Mouse (Mus musculus) G1E (cell line): ENCODE measurements around the gene Creld1. TPM values are rescaled to one million over a fixed set of nuclear protein-coding genes. Genes with fewer than 3 reads are reported as not detected.

ENCODE experiments used
- ATAC-seq: 2 replicates; pipeline ENCODE4 v1.8.0; 2016; ENCODE audit warnings: mild to moderate bottlenecking; ENCODE audit not compliant: insufficient number of reproducible peaks, poor library complexity, low FRiP score, severe bottlenecking; ENCODE audit errors: extremely low read depth
- DNase-seq: peaks from one replicate; pipeline ENCODE4 v3.0.0; 2012; ENCODE audit warnings: low spot score
- H3K27me3 ChIP-seq: 2 replicates; pipeline ENCODE4 v1.6.1; 2012; ENCODE audit warnings: mild to moderate bottlenecking, low read length, inconsistent platforms; ENCODE audit not compliant: insufficient read depth
- H3K36me3 ChIP-seq: replicated peaks from 2 replicates; pipeline ENCODE3; 2012; ENCODE audit warnings: mild to moderate bottlenecking, inconsistent platforms
- H3K4me1 ChIP-seq: 2 replicates; pipeline ENCODE4 v1.6.1; 2012; ENCODE audit warnings: low read depth, low read length, inconsistent platforms, mixed read lengths; ENCODE audit not compliant: insufficient read depth
- H3K4me3 ChIP-seq: 2 replicates; pipeline ENCODE4 v1.5.1; 2012; ENCODE audit warnings: low read depth, mild to moderate bottlenecking, inconsistent platforms, low read length, moderate library complexity, mixed read lengths
- H3K9me3 ChIP-seq: replicated peaks from 2 replicates; pipeline ENCODE4 v1.6.1; 2012; ENCODE audit warnings: inconsistent platforms
- CTCF ChIP-seq: IDR thresholded peaks from 2 replicates; pipeline ENCODE4 v1.5.1; 2012; ENCODE audit warnings: low read depth, low read length, inconsistent platforms, mixed read lengths
- GATA1 ChIP-seq: IDR thresholded peaks from 2 replicates; pipeline ENCODE4 v1.6.1; 2012; ENCODE audit warnings: borderline replicate concordance, low read length, inconsistent platforms, mixed read lengths
- GATA2 ChIP-seq: IDR thresholded peaks from 2 replicates; pipeline ENCODE4 v1.6.1; 2012; ENCODE audit warnings: low read depth, low read length, inconsistent platforms, borderline replicate concordance
- POLR2AphosphoS5 ChIP-seq: IDR thresholded peaks from 2 replicates; pipeline ENCODE4 v1.6.1; 2012; ENCODE audit warnings: low read depth, low read length, inconsistent platforms; ENCODE audit not compliant: insufficient replicate concordance
- TAL1 ChIP-seq: conservative IDR thresholded peaks from 2 replicates; pipeline ENCODE4 v1.6.1; 2012; ENCODE audit warnings: low read depth, low read length, inconsistent platforms, mixed read lengths
- polyA plus RNA-seq: library from polyadenylated mRNA; stranded (reverse); fragments of >175 nt; gene quantifications from 2 replicates; pipeline ENCODE4 v1.2.3, GENCODE M21; 2012
- total RNA-seq, 2 experiments: library from RNA; stranded (forward) in 1 of 2; stranded (reverse) in 1 of 2; fragments of 200-1000 nt in 1 of 2; fragments of >200 nt in 1 of 2; fragmentation: Nextera tagmentation in 1 of 2; gene quantifications; 2 replicates each; pipeline ENCODE4 v1.2.3; 2014 to 2017

The Creld1 gene
- total and polyA plus RNA-seq, 3 experiments, result 5.8 to 19.8 (median 8.5) TPM

DNA sequence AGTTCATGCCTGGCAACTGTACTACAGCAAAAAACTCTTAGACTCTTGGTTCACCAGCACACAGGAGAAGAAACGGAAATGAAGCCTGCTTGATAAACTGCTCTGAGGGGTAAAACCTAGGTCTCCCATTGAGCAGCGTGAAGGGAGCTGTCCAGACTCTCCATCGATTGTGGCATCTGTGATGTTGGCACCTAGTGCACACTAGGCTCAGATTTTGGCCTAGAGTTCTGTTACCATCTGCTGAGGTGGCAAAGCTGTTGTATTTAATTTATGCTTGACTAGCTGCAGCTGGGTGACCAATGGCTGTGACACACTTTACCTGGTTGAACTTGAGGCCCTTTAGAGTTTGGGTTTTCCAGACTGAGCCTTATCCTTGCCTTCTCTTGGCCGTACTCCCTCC, 35.5 kb upstream of the Creld1 start:
- ATAC-seq (no peak), DNase-seq (no peak)
- TF ChIP-seq POLR2AphosphoS5 (no peak), GATA2 (no peak), GATA1 (no peak), CTCF (no peak), TAL1 (no peak)
- Histone ChIP-seq H3K36me3 (peaks cover 38% of the 10 kb centered on the region), H3K27me3 (peaks cover 7% of the 10 kb centered on the region), H3K4me1 (peaks cover 8% of the 10 kb centered on the region; the same call in 1 of the 2 replicates), H3K4me3 (no peak overlapping the region), H3K9me3 (no peaks in the 10 kb centered on the region)

DNA sequence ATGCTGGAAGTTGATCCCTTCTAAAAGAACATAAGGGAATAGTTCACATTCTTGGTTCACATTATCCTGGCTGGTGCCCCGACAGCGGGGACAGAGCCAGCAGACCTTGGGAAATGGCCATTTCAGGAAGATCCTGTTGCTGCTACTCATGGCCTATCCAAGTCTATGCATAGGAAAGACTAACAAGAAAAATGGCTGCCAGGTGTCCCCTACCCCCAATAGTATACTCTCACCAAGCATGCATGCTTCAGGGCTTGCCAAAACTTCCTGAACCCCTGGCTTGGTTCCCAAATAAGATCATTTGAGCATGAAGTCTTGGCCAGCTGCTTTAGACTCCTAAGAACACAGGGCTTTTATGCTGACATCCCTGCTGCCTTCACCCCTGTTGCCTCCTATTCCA, 31.3 kb upstream of the Creld1 start:
- H3K36me3 ChIP-seq, result peaks cover 21% of the 10 kb centered on the region
- DNase-seq, result no peak
- TF ChIP-seq POLR2AphosphoS5 (no peak), CTCF (no peak), TAL1 (no peak), GATA2 (no peak), GATA1 (no peak)
- no peak overlapping the region for H3K4me3 ChIP-seq
- no peaks in the 10 kb centered on the region for H3K9me3 ChIP-seq
- peaks cover 14% of the 10 kb centered on the region for H3K27me3 ChIP-seq
- H3K4me1 ChIP-seq, result no peaks in the 10 kb centered on the region
- no peak for ATAC-seq

DNA sequence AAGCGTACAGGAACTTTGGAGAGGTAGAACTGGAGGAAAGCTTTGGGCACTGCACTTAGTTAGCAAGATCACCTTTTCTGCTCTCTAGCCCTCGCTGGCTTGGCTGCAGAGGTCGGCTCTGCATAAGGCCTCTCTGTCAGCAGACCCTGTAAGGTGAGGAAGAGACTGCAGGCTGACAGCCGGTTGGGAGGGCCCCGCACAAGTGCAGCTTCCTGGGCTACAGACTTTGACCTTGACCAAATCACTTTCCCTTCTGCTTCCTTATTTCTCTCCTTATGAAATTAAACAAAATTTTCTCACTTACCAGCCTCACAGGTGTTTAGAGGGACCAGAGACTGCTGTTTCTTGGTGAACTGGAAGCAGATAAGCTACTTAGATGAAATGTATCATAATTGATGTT, 28.1 kb upstream of the Creld1 start:
- DNase-seq (no peak), ATAC-seq (no peak)
- no peaks in the 10 kb centered on the region for H3K9me3 ChIP-seq
- no peaks in the 10 kb centered on the region for H3K4me1 ChIP-seq
- peaks cover 35% of the 10 kb centered on the region for H3K27me3 ChIP-seq
- H3K4me3 ChIP-seq, result no peak overlapping the region
- H3K36me3 ChIP-seq, result no peaks in the 10 kb centered on the region
- TF ChIP-seq POLR2AphosphoS5, result no peak
- TF ChIP-seq CTCF, result no peak
- no peak for TF ChIP-seq GATA2
- no peak for TF ChIP-seq GATA1
- no peak for TF ChIP-seq TAL1

GRCm38 (mm10) chr6:113457952-113458534, 25.1 kb upstream of the Creld1 start, which contains the start of gene Il17re:
Gene Il17re, plus strand, starts transcription at chr6:113458484.
- TF ChIP-seq TAL1 (no peak), POLR2AphosphoS5 (no peak), GATA1 (no peak), CTCF (no peak), GATA2 (no peak)
- H3K27me3 ChIP-seq, result peaks cover 43% of the 10 kb centered on the region
- ATAC-seq (no peak), DNase-seq (no peak)
- no peaks in the 10 kb centered on the region for H3K36me3 ChIP-seq
- no peaks in the 10 kb centered on the region for H3K4me1 ChIP-seq
- no peaks in the 10 kb centered on the region for H3K9me3 ChIP-seq
- H3K4me3 ChIP-seq, result no peak within 1 kb of the TSS

DNA sequence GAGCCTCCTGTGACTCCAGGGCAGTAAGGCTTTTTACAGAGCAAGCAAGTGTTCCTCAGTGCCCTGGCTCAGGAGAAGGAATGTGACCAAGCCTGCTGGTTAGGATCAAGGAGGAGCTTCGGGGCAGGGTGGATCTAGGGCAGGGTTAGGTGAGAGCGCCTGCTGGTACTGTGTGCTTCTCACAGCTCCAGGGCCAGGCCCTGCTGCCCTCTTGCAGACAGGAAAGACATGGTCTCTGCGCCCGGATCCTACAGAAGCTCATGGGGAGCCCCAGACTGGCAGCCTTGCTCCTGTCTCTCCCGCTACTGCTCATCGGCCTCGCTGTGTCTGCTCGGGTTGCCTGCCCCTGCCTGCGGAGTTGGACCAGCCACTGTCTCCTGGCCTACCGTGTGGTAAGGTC, 24.5 kb upstream of the Creld1 start:
- Histone ChIP-seq H3K4me1 (no peaks in the 10 kb centered on the region), H3K4me3 (no peak overlapping the region), H3K9me3 (no peaks in the 10 kb centered on the region), H3K36me3 (no peaks in the 10 kb centered on the region), H3K27me3 (peaks cover 43% of the 10 kb centered on the region)
- DNase-seq (no peak), ATAC-seq (no peak)
- no peak for TF ChIP-seq TAL1
- no peak for TF ChIP-seq GATA1
- no peak for TF ChIP-seq POLR2AphosphoS5
- no peak for TF ChIP-seq CTCF
- TF ChIP-seq GATA2, result no peak

DNA sequence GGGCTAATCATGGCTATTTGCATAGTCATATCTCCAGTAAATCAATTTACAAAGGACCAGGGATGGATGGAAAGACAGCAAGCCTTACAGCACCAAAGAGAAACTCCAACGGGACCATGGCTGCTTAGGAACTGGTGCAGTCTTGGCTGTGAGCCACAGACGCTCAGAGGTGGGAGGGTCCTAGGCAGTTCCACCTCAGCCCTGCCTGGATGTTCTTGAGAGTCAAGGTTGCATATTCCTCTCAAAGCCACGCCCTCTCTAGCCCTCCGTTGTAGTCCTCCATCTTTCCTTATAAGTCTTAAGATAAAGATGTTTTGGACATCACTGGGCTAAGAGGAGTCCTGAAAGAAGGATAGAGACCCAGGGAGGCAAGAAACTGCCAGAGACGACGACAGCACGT, 19.1 kb upstream of the Creld1 start:
- ATAC-seq (no peak), DNase-seq (no peak)
- no peak overlapping the region for H3K4me3 ChIP-seq
- no peaks in the 10 kb centered on the region for H3K36me3 ChIP-seq
- peaks cover 4% of the 10 kb centered on the region for H3K4me1 ChIP-seq
- peaks cover 47% of the 10 kb centered on the region for H3K27me3 ChIP-seq
- no peak for TF ChIP-seq GATA2
- no peak for TF ChIP-seq POLR2AphosphoS5
- TF ChIP-seq GATA1, result no peak
- no peak for TF ChIP-seq CTCF
- no peak for TF ChIP-seq TAL1
- no peaks in the 10 kb centered on the region for H3K9me3 ChIP-seq

DNA sequence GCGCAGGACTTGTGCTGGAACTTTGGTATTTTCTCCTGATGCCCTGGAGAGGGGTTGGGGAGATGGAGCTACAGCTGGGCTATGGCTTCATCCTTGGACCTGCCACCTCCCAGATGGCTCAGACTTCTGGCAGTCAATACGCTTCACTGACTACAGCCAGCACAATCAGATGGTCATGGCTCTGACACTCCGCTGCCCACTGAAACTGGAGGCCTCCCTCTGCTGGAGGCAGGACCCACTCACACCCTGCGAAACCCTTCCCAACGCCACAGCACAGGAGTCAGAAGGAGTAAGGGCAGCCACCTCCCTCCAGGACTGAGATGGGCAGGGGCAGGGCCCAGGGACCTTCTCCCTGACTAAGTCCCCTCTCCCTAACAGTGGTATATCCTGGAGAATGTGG, 17.5 kb upstream of the Creld1 start:
- no peak for DNase-seq
- Histone ChIP-seq H3K27me3 (peaks cover 58% of the 10 kb centered on the region), H3K4me1 (peaks cover 16% of the 10 kb centered on the region), H3K4me3 (no peak overlapping the region), H3K9me3 (peaks cover 4% of the 10 kb centered on the region; the same call in 1 of the 2 replicates), H3K36me3 (no peaks in the 10 kb centered on the region)
- TF ChIP-seq CTCF (no peak), POLR2AphosphoS5 (no peak), GATA2 (no peak), TAL1 (no peak), GATA1 (no peak)
- ATAC-seq, result no peak
